In genomic region chr7:89258832-89259231, GRCm38 (mm10) we compare ENCODE assay signal across 31 mouse cellular contexts.
DNase-seq lines count a peak whose midpoint lies in the region; ATAC-seq and TF ChIP-seq lines count a peak whose summit lies in the region.
"Had no signal": no experiment of that assay in that cellular context is flagged by ENCODE, and none has a peak within 500 bp of the region (broad histone marks: within the 10 kb centered on the region; RNA-seq: fewer than 3 reads in every experiment).

No protein-coding gene starts in this region.

- H3K9me3 ChIP-seq in kidney, postnatal 0 days (replicated peaks; ENCODE audit: low read length), result no peaks in the 10 kb centered on the region
- H3K9me3 ChIP-seq in midbrain, embryonic 11.5 days (ENCODE audit: control insufficient read depth, low read length), result no peaks in the 10 kb centered on the region
- H3K9me3 ChIP-seq: embryonic facial prominence, embryonic 12.5 days; forebrain, embryonic 12.5 days; forebrain, embryonic 15.5 days; G1E; heart, embryonic 10.5 days; heart, embryonic 13.5 days had no signal

- H3K4me1 ChIP-seq in kidney, postnatal 0 days (replicated peaks; ENCODE audit: insufficient read depth, low read length), result no peaks in the 10 kb centered on the region
- H3K4me1 ChIP-seq in midbrain, embryonic 11.5 days (ENCODE audit: control insufficient read depth, insufficient read depth, low read length), result no peaks in the 10 kb centered on the region
- H3K4me1 ChIP-seq: forebrain, embryonic 12.5 days; forebrain, embryonic 15.5 days; heart, embryonic 10.5 days had no signal

- no peak overlapping the region for H3K9ac ChIP-seq in kidney, postnatal 0 days (ENCODE audit: low read depth, low read length)
- H3K9ac ChIP-seq in midbrain, embryonic 11.5 days (ENCODE audit: low read length), result no peak overlapping the region
- H3K9ac ChIP-seq: embryonic facial prominence, embryonic 12.5 days; forebrain, embryonic 12.5 days; forebrain, embryonic 15.5 days; heart, embryonic 13.5 days; hindbrain, embryonic 14.5 days had no signal

- H3K36me3 ChIP-seq in kidney, postnatal 0 days (ENCODE audit: insufficient read depth, low read length), result no peaks in the 10 kb centered on the region
- no peaks in the 10 kb centered on the region for H3K36me3 ChIP-seq in midbrain, embryonic 11.5 days (ENCODE audit: control insufficient read depth, insufficient read depth, low read length)
- H3K36me3 ChIP-seq: embryonic facial prominence, embryonic 12.5 days; forebrain, embryonic 12.5 days; forebrain, embryonic 15.5 days; heart, embryonic 10.5 days; heart, embryonic 13.5 days had no signal

- no peak overlapping the region for H3K4me2 ChIP-seq in kidney, postnatal 0 days (ENCODE audit: low read length)
- H3K4me2 ChIP-seq in midbrain, embryonic 11.5 days, result no peak overlapping the region
- H3K4me2 ChIP-seq: embryonic facial prominence, embryonic 12.5 days; forebrain, embryonic 12.5 days; forebrain, embryonic 15.5 days; heart, embryonic 13.5 days; hindbrain, embryonic 14.5 days had no signal

- peak; percentile 30 for DNase-seq in embryo, embryonic 11 days
- no peak for DNase-seq in embryo, embryonic 9.5 days (ENCODE audit: extremely low spot score)
- DNase-seq in kidney, postnatal 0 days (ENCODE audit: low spot score), result peak; percentile 39
- no peak for DNase-seq in kidney, postnatal 4 days
- DNase-seq in forelimb bud, embryonic 11.5 days (ENCODE audit: low read depth, low spot score), result peak; percentile 46
- no peak for DNase-seq in midbrain, embryonic 11.5 days (ENCODE audit: low spot score, missing footprints)
- DNase-seq in left cerebral cortex, postnatal 25 days (ENCODE audit: low spot score in 2 of 2), result no peak
- DNase-seq: adrenal gland, adult 2 months; adrenal gland, postnatal 14 days; B cell, adult 2 months; cerebellum, adult 11 months; cerebellum, adult 2 months; cerebellum, adult 9-11 months; cerebellum, postnatal 25 days; gastrocnemius, postnatal 10 days; gastrocnemius, postnatal 36 days; heart, adult 2 months; heart, postnatal 14 days; heart, postnatal 4 days had no signal

- no peak overlapping the region for H3K27ac ChIP-seq in kidney, postnatal 0 days
- no peak overlapping the region for H3K27ac ChIP-seq in midbrain, embryonic 11.5 days (ENCODE audit: low read depth, low read length)
- H3K27ac ChIP-seq: embryonic facial prominence, embryonic 12.5 days; forebrain, embryonic 12.5 days; forebrain, embryonic 15.5 days; heart, adult 2 months; heart, embryonic 10.5 days; heart, embryonic 13.5 days; hindbrain, embryonic 14.5 days; hindbrain, postnatal 0 days had no signal

- no peak for TF ChIP-seq CTCF in kidney, postnatal 0 days (IDR thresholded peaks at IDR 0.05; ENCODE audit: low read depth)

- no peak overlapping the region for H3K4me3 ChIP-seq in kidney, postnatal 0 days (replicated peaks; ENCODE audit: low read depth, low read length)
- no peak overlapping the region for H3K4me3 ChIP-seq in midbrain, embryonic 11.5 days (ENCODE audit: low read depth, low read length)
- H3K4me3 ChIP-seq: embryonic facial prominence, embryonic 12.5 days; erythroblast, embryonic 14.5 days; forebrain, embryonic 12.5 days; forebrain, embryonic 15.5 days; heart, adult 2 months; heart, embryonic 10.5 days; heart, embryonic 13.5 days had no signal

- intact Hi-C loops in left cerebral cortex, postnatal 25 days (cut with DNase I), result no loop called here

- ATAC-seq in kidney, postnatal 0 days (replicated peaks; ENCODE audit: low FRiP score, low read depth), result no peak
- no peak for ATAC-seq in midbrain, embryonic 11.5 days (ENCODE audit: low FRiP score)
- ATAC-seq: forebrain, embryonic 15.5 days; hindbrain, postnatal 0 days; inflammation-experienced regulatory T-cells, adult 6 months; Patski had no signal

- no peaks in the 10 kb centered on the region for H3K27me3 ChIP-seq in kidney, postnatal 0 days (ENCODE audit: insufficient read depth, low read length)
- H3K27me3 ChIP-seq in midbrain, embryonic 11.5 days (ENCODE audit: control insufficient read depth, insufficient read depth, low read length), result no peaks in the 10 kb centered on the region
- H3K27me3 ChIP-seq: CH12.LX; embryonic facial prominence, embryonic 12.5 days; forebrain, embryonic 12.5 days; forebrain, embryonic 15.5 days; heart, embryonic 13.5 days; Patski had no signal

- WGBS in kidney, postnatal 0 days, result 20% methylated on average over 2 of the region's 2 CpGs
- 79% methylated on average over 2 of the region's 2 CpGs for WGBS in midbrain, embryonic 11.5 days

Comparison
In these comparisons a context has a peak if more than half of its experiments do, and no peak if none do; other contexts are left out.
1. DNase-seq: peak in embryo, embryonic 11 days (single experiment), kidney, postnatal 0 days (single experiment) and forelimb bud, embryonic 11.5 days (single experiment); none in embryo, embryonic 9.5 days (single experiment), kidney, postnatal 4 days (0 of 2), midbrain, embryonic 11.5 days (single experiment) and left cerebral cortex, postnatal 25 days (0 of 2).